Mouse (Mus musculus): ENCODE results near the gene Efcab11. TPM values are rescaled to one million over a fixed set of nuclear protein-coding genes. Genes with fewer than 3 reads are reported as not detected.

The Efcab11 gene
- total RNA-seq, 2 experiments from 2014 or later = not detected

DNA sequence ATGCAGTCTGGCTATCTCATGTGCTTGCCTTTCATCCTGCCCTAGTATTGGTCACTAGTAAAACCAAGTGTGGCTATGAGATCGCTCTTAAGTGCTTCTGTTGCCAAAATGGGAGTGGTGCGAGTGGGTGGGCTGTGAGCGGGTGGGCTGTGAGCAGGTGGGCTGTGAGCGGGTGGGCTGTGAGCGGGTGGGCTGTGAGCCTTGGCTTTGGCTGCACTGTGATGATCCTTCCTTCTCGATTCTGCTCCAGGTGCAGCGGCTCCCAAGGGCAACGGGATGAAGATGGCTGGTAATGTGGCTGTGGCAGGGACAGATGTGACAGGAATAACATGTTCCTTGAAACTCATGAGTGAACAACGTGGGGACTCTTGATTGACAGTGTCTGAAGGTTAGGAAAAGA lies 128.0 kb downstream of the Efcab11 start:
- no peak overlapping the region for H3K27ac ChIP-seq
- no peak for TF ChIP-seq CTCF (IDR thresholded peaks at IDR 0.05)
- DNase-seq = no peak
- intact Hi-C loops (cut with DNase I) = no loop called here
- peak overlapping the region; percentile 61 for H3K4me3 ChIP-seq

DNA sequence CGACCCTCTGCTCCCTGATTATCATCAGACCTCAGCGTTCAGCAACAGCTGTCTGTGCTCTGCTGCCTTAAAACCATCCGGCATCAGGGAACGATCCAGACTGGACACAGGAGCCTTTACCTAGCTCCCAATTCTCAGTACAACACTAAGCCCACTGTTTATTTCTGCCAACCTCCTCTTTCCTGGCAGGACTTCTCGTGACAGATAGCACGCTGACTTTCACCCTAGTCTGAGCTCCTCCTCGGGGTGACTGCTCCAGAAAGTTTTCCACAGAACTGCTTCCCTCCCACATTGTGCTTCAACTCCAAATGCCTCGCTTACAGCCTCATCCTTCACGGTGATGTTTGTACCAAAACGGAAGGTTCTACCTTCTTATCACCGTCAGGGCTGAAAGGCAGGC lies 131.3 kb downstream of the Efcab11 start:
- TF ChIP-seq CTCF (IDR thresholded peaks at IDR 0.05) = no peak
- no peak overlapping the region for H3K27ac ChIP-seq
- intact Hi-C loops (cut with DNase I) = no loop called here
- no peak overlapping the region for H3K4me3 ChIP-seq
- no peak for DNase-seq

DNA sequence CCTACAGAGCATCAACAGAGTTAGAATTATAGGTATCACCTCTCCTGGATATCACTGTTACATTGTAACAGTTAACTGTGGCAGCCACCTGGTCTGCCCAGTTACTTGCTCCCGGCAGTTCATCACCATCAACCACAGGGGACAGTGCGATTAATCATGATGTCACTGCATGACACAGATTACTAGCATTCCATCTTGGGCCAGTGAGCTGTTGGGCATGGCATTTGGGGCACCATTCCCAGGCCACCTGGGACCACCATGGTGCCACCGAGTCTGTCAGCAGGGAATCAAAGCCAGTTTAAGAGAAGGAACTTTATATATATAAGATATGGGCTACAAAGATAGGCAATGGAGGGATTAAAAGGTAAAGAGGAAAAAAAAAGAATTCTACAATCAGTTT lies 134.8 kb downstream of the Efcab11 start:
- TF ChIP-seq CTCF (IDR thresholded peaks at IDR 0.05) = no peak
- DNase-seq = no peak
- Histone ChIP-seq H3K4me3 (no peak overlapping the region), H3K27ac (no peak overlapping the region)
- intact Hi-C loops (cut with DNase I) = no loop called here

DNA sequence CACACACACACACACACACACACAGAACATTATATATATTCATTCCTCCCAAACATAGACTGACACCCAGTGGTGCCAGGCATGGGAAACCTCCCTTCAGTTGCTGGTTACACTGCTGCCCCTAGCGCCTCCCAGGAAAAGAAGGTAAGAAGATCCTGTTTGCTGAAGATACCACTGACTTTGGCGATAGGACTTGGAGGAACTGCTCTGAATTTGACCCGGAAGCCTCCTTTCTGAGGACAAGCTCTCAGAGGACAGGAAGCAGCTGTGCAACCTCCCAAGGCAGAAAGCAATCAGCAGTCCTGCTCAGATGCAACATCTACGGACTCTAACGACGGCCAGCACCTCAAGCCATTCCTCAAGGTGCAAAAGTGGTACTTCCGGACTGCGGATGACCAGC lies 142.6 kb downstream of the Efcab11 start:
- no peak overlapping the region for H3K4me3 ChIP-seq
- DNase-seq = no peak
- TF ChIP-seq CTCF (IDR thresholded peaks at IDR 0.05) = peak; percentile 32
- intact Hi-C loops (cut with DNase I) = no loop called here
- H3K27ac ChIP-seq = no peak overlapping the region

GRCm38 (mm10) chr12:99739211-99739610 lies 145.0 kb downstream of the Efcab11 start:
- DNase-seq = no peak
- H3K4me3 ChIP-seq = no peak overlapping the region
- no peak overlapping the region for H3K27ac ChIP-seq
- no peak for TF ChIP-seq CTCF (IDR thresholded peaks at IDR 0.05)
- intact Hi-C loops (cut with DNase I) = loop anchor here (5.0 kb wide), 1 partner anchor 167 kb away; no protein-coding TSS in a partner anchor

GRCm38 (mm10) chr12:99738256-99738655 lies 146.0 kb downstream of the Efcab11 start:
- no peak overlapping the region for H3K4me3 ChIP-seq
- no peak for TF ChIP-seq CTCF (IDR thresholded peaks at IDR 0.05)
- H3K27ac ChIP-seq = no peak overlapping the region
- DNase-seq = no peak
- intact Hi-C loops (cut with DNase I) = loop anchor here (5.0 kb wide), 1 partner anchor 166 kb away; no protein-coding TSS in a partner anchor

GRCm38 (mm10) chr12:99736971-99737370 lies 147.3 kb downstream of the Efcab11 start:
- intact Hi-C loops (cut with DNase I) = loop anchor here (5.0 kb wide), 1 partner anchor 165 kb away; no protein-coding TSS in a partner anchor
- no peak for TF ChIP-seq CTCF (IDR thresholded peaks at IDR 0.05)
- Histone ChIP-seq H3K27ac (no peak overlapping the region), H3K4me3 (no peak overlapping the region)
- DNase-seq = no peak

GRCm38 (mm10) chr12:99735172-99735571 lies 149.1 kb downstream of the Efcab11 start:
- intact Hi-C loops (cut with DNase I) = loop anchor here (5.0 kb wide), 1 partner anchor 163 kb away; no protein-coding TSS in a partner anchor
- Histone ChIP-seq H3K27ac (no peak overlapping the region), H3K4me3 (no peak overlapping the region)
- DNase-seq = no peak
- no peak for TF ChIP-seq CTCF (IDR thresholded peaks at IDR 0.05)

DNA sequence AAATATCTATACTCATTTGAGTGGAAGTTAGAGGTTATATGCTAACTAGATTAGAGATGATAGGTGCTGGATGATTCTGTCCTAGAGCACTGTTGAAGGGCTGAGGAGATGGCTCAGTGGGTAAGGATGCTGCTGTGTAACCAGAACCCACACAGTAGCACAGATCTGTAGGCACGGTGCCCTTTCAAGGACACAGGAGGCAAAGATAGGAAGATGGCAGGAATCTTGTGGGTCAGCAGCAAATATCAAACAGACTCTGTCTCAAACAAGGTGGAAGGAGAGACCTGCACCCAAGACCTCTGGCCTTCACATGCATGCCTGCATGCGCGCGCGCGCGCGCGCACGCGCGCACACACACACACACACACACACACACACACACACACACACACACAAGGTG lies 160.0 kb downstream of the Efcab11 start:
- TF ChIP-seq CTCF (IDR thresholded peaks at IDR 0.05) = no peak
- Histone ChIP-seq H3K27ac (no peak overlapping the region), H3K4me3 (no peak overlapping the region)
- intact Hi-C loops (cut with DNase I) = loop anchor here (5.0 to 10.0 kb wide), 2 partner anchors 111 to 162 kb away; partner anchors contain the start of gene Foxn3
- DNase-seq = no peak

GRCm38 (mm10) chr12:99723791-99724190 lies 160.4 kb downstream of the Efcab11 start:
- intact Hi-C loops (cut with DNase I) = loop anchor here (5.0 to 10.0 kb wide), 2 partner anchors 111 to 161 kb away; partner anchors contain the start of gene Foxn3
- TF ChIP-seq CTCF (IDR thresholded peaks at IDR 0.05) = no peak
- no peak overlapping the region for H3K4me3 ChIP-seq
- no peak overlapping the region for H3K27ac ChIP-seq
- no peak for DNase-seq

GRCm38 (mm10) chr12:99721318-99721717 lies 162.9 kb downstream of the Efcab11 start:
- no peak for TF ChIP-seq CTCF (IDR thresholded peaks at IDR 0.05)
- peak; percentile 56 for DNase-seq
- Histone ChIP-seq H3K4me3 (peak overlapping the region; percentile 35), H3K27ac (peak overlapping the region; percentile 85)
- intact Hi-C loops (cut with DNase I) = loop anchor here (5.0 to 10.0 kb wide), 2 partner anchors 113 to 159 kb away; partner anchors contain the start of gene Foxn3

DNA sequence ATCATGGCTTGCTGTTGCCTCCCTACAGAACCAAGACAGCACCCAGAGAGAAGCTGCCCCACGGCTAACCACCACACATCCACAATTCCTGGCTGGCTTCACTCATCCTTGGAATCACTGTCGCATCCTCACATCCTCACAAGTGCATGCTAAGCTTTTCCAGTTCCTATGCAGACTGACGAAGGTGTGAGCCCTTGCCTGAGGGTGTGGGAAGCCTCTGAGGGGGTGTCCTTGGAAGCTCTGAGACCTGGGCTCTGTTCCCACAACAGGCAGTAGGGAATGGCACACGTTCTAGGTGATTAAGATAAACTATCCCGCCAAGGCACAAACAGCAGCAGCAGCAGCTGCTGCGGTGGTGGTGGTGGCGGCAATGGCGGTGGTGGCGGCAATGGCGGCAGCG lies 164.5 kb downstream of the Efcab11 start:
- no peak for DNase-seq
- no peak overlapping the region for H3K4me3 ChIP-seq
- intact Hi-C loops (cut with DNase I) = loop anchor here (5.0 to 10.0 kb wide), 3 partner anchors 92 to 157 kb away; partner anchors contain the start of gene Foxn3
- no peak for TF ChIP-seq CTCF (IDR thresholded peaks at IDR 0.05)
- peak overlapping the region; percentile 85 for H3K27ac ChIP-seq

DNA sequence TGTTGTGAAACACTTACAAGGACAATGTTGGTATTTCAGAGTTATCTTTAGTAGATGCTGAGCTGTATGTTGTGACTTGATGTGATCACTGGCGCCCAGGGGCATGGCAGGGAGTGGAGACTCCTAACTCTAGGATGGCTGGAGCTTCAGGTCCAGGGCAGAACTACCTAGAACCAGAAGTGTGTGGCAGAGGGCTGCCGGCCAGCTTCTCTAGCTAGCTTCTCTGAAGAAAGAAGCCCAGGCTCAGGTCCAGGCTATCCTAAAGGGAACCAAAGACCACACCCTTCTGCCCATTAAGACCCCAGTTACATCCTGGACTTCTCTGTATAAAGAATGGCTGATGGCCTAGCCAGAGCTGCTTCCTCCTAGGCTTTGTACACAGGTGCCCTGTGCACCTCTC lies 166.1 kb downstream of the Efcab11 start:
- DNase-seq = no peak
- no peak for TF ChIP-seq CTCF (IDR thresholded peaks at IDR 0.05)
- Histone ChIP-seq H3K27ac (peak overlapping the region; percentile 50), H3K4me3 (no peak overlapping the region)
- intact Hi-C loops (cut with DNase I) = loop anchor here (5.0 kb wide), 1 partner anchor 91 kb away; no protein-coding TSS in a partner anchor

GRCm38 (mm10) chr12:99716038-99716610 lies 168.1 kb downstream of the Efcab11 start:
- DNase-seq = peak; percentile 90
- H3K27ac ChIP-seq = peak overlapping the region; percentile 97
- TF ChIP-seq CTCF (IDR thresholded peaks at IDR 0.05) = no peak
- no peak overlapping the region for H3K4me3 ChIP-seq
- intact Hi-C loops (cut with DNase I) = loop anchor here (5.0 kb wide), 1 partner anchor 89 kb away; no protein-coding TSS in a partner anchor
